Comparison of ENCODE assay signal across 16 mouse cellular contexts in genomic region chr17:19226589-19226988, GRCm38 (mm10).
"Had no signal": no experiment of that assay in that cellular context is flagged by ENCODE, and none has a peak within 500 bp of the region (broad histone marks: within the 10 kb centered on the region; RNA-seq: fewer than 3 reads in every experiment).

No protein-coding gene starts in this region.

- H3K4me3 ChIP-seq: layer of hippocampus, adult 2 months; limb, embryonic 10.5 days; limb, embryonic 13.5 days; liver, embryonic 12.5 days; liver, embryonic 15.5 days; lung, embryonic 15.5 days; midbrain, embryonic 15.5 days had no signal

- H3K4me1 ChIP-seq: limb, embryonic 10.5 days; limb, embryonic 13.5 days; liver, embryonic 12.5 days; liver, embryonic 15.5 days; lung, embryonic 15.5 days; midbrain, embryonic 15.5 days had no signal

- H3K9me3 ChIP-seq: liver, embryonic 15.5 days; lung, embryonic 15.5 days had no signal

- H3K27ac ChIP-seq: kidney, postnatal 0 days; layer of hippocampus, adult 2 months; limb, embryonic 10.5 days; limb, embryonic 13.5 days; liver, embryonic 12.5 days; liver, embryonic 15.5 days; lung, embryonic 15.5 days; midbrain, embryonic 15.5 days had no signal

- ATAC-seq: liver, embryonic 12.5 days; midbrain, embryonic 15.5 days had no signal

- H3K27me3 ChIP-seq: limb, embryonic 13.5 days; liver, embryonic 12.5 days; liver, embryonic 15.5 days; lung, embryonic 15.5 days; midbrain, embryonic 15.5 days had no signal

- H3K4me2 ChIP-seq: limb, embryonic 13.5 days; liver, embryonic 12.5 days; liver, embryonic 15.5 days; lung, embryonic 15.5 days; midbrain, embryonic 11.5 days; midbrain, embryonic 15.5 days had no signal

- H3K9ac ChIP-seq: limb, embryonic 13.5 days; liver, embryonic 12.5 days; liver, embryonic 15.5 days; lung, embryonic 15.5 days; midbrain, embryonic 15.5 days had no signal

- H3K36me3 ChIP-seq: limb, embryonic 10.5 days; limb, embryonic 13.5 days; liver, embryonic 12.5 days; liver, embryonic 15.5 days; lung, embryonic 15.5 days; midbrain, embryonic 15.5 days had no signal

- DNase-seq: kidney, postnatal 25 days; layer of hippocampus, adult 9-11 months; liver; lung, adult 18-20 months; lung, postnatal 10 days; lung, postnatal 36 days; thymus, postnatal 36 days had no signal
